Mouse (Mus musculus) kidney, adult 2 months (tissue): ENCODE results near the gene Ncmap.

Source experiments
- CTCF ChIP-seq: fragments of 200-500 bp; conservative IDR thresholded peaks from 2 replicates; pipeline ENCODE4 v1.5.1; 2011; ENCODE audit warnings: low read depth, mild to moderate bottlenecking, control low read depth, low read length, moderate library complexity, mixed read lengths; ENCODE audit not compliant: insufficient read depth, insufficient read length
- POLR2A ChIP-seq: fragments of 200-500 bp; IDR thresholded peaks from one replicate; pipeline ENCODE4 v1.6.1; 2011; ENCODE audit warnings: low read depth, low read length, control low read depth

- no peak for TF ChIP-seq CTCF
- no peak for TF ChIP-seq POLR2A
Observed at GRCm38 (mm10) chr4:135397551-135397950, 476 bp downstream of the Ncmap start.
